Mouse (Mus musculus) stomach, postnatal 0 days (tissue): ENCODE measurements around the gene Foxj2.

ENCODE experiments used
- CTCF ChIP-seq: IDR thresholded peaks from 2 replicates; pipeline ENCODE4 v1.5.1; 2016; ENCODE audit warnings: antibody characterized with exemption, low read depth, mild to moderate bottlenecking, moderate library complexity
- EP300 ChIP-seq: optimal IDR thresholded peaks from 2 replicates; pipeline ENCODE3; 2016; ENCODE audit warnings: antibody characterized with exemption

GRCm38 (mm10) chr6:122774345-122774744 is 45.4 kb upstream of the Foxj2 start:
- TF ChIP-seq EP300 (no peak), CTCF (no peak)
